Mouse (Mus musculus): Measurements from ENCODE around the gene Kcna2. TPM values are rescaled to one million over a fixed set of nuclear protein-coding genes. Genes with fewer than 3 reads are reported as not detected.

Kcna2 gene
- 0.63 and 1.1 TPM in 2 replicates for polyA plus RNA-seq (2012; rRNA removed)

GRCm38 (mm10) chr3:107100811-107101455 is at the start of gene Kcna2:
Gene Kcna2 (plus strand): TSS chr3:107101146.

Other genes starting within 250 kb of the Kcna2 start
- gene Kcna3, start 65.0 kb upstream of the Kcna2 start, polyA plus RNA-seq (2012; rRNA removed) = 1.3 and 1.4 TPM in 2 replicates
- gene Kcna10, start 81.9 kb downstream of the Kcna2 start, polyA plus RNA-seq (2012; rRNA removed) = not detected in 2 replicates
- not detected in 2 replicates for gene Cym, start 120.6 kb downstream of the Kcna2 start, polyA plus RNA-seq (2012; rRNA removed)
- gene A630076J17Rik, start 129.5 kb downstream of the Kcna2 start, polyA plus RNA-seq (2012; rRNA removed) = not detected in 2 replicates
- 0.06 and 0.10 TPM in 2 replicates for gene Prok1, start 138.6 kb downstream of the Kcna2 start, polyA plus RNA-seq (2012; rRNA removed)
- 75.0 and 92.6 TPM in 2 replicates for gene Lamtor5, start 177.7 kb downstream of the Kcna2 start, polyA plus RNA-seq (2012; rRNA removed)
- 0.64 and 0.75 TPM in 2 replicates for gene Slc16a4, start 190.1 kb downstream of the Kcna2 start, polyA plus RNA-seq (2012; rRNA removed)
- 9.0 and 10.6 TPM in 2 replicates for gene Rbm15, start 232.5 kb downstream of the Kcna2 start, polyA plus RNA-seq (2012; rRNA removed)

Data from ovary, adult 2 months (tissue).